Mouse (Mus musculus): Measurements from ENCODE around the gene Dpysl5. TPM values are rescaled to one million over a fixed set of nuclear protein-coding genes. Genes with fewer than 3 reads are reported as not detected.
A peak's percentile ranks its signal among the peaks of the same experiment; 100 is the strongest.
"Not testable (repeated sequence)": the region's sequence is repeated elsewhere in the genome, so short reads cannot be mapped to it uniquely, and the experiment has no call there.

Dpysl5 gene
- polyA plus RNA-seq, 1 experiment from 2014 or later = 240 TPM

DNA sequence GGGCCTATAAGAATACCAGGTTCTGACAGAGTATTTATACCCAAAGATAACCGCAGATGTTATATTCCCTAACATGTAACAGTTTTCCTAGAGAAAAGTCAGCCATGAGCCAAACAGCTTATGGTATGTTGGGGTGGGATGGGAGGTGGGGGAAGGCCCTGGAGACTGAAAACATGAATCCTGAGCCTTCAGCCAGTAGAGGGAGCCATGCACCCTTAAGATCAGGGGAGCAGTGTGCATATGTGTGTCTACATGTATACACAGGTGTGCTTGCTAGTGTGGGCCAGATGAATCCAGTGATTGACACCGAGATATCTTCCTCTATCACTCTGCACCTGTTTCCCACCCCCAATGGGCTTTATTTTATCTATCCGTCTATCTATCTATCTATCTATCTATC, 24.6 kb upstream of the Dpysl5 start:
- Histone ChIP-seq H3K36me3 (ENCODE audit: control insufficient read depth, insufficient read depth, low read length) (no peaks in the 10 kb centered on the region), H3K4me2 (ENCODE audit: low read length) (no peak overlapping the region), H3K4me1 (ENCODE audit: control insufficient read depth, insufficient read depth, low read length) (no peaks in the 10 kb centered on the region), H3K9me3 (ENCODE audit: control insufficient read depth, low read length) (no peaks in the 10 kb centered on the region), H3K4me3 (replicated peaks; ENCODE audit: low read depth, low read length) (no peak overlapping the region), H3K27me3 (ENCODE audit: control insufficient read depth, insufficient read depth, low read length) (no peaks in the 10 kb centered on the region), H3K27ac (replicated peaks; ENCODE audit: low read depth, low read length) (no peak overlapping the region), H3K9ac (replicated peaks; ENCODE audit: low read length) (no peak overlapping the region)
- DNase-seq (peak; percentile 72), ATAC-seq (ENCODE audit: low FRiP score, low TSS enrichment) (no peak)
- WGBS = 77% methylated on average over 3 of the region's 3 CpGs

GRCm38 (mm10) chr5:30700361-30701000, 10.9 kb upstream of the Dpysl5 start:
- no peaks in the 10 kb centered on the region for H3K27me3 ChIP-seq (ENCODE audit: control insufficient read depth, insufficient read depth, low read length)
- no peak overlapping the region for H3K9ac ChIP-seq (replicated peaks; ENCODE audit: low read length)
- no peak overlapping the region for H3K4me3 ChIP-seq (replicated peaks; ENCODE audit: low read depth, low read length)
- no peaks in the 10 kb centered on the region for H3K36me3 ChIP-seq (ENCODE audit: control insufficient read depth, insufficient read depth, low read length)
- DNase-seq (no peak), ATAC-seq (ENCODE audit: low FRiP score, low TSS enrichment) (no peak)
- no peaks in the 10 kb centered on the region for H3K4me1 ChIP-seq (ENCODE audit: control insufficient read depth, insufficient read depth, low read length)
- H3K9me3 ChIP-seq (ENCODE audit: control insufficient read depth, low read length) = no peaks in the 10 kb centered on the region
- 83% methylated on average over 8 of the region's 8 CpGs for WGBS
- H3K27ac ChIP-seq (replicated peaks; ENCODE audit: low read depth, low read length) = no peak overlapping the region
- no peak overlapping the region for H3K4me2 ChIP-seq (ENCODE audit: low read length)

GRCm38 (mm10) chr5:30701373-30701772, 10.0 kb upstream of the Dpysl5 start:
- WGBS = 27% methylated on average over 4 of the region's 4 CpGs
- H3K4me3 ChIP-seq (replicated peaks; ENCODE audit: low read depth, low read length); H3K9ac ChIP-seq (replicated peaks; ENCODE audit: low read length); H3K4me1 ChIP-seq (ENCODE audit: control insufficient read depth, insufficient read depth, low read length); H3K4me2 ChIP-seq (ENCODE audit: low read length); H3K27me3 ChIP-seq (ENCODE audit: control insufficient read depth, insufficient read depth, low read length); DNase-seq; ATAC-seq (ENCODE audit: low FRiP score, low TSS enrichment); H3K9me3 ChIP-seq (ENCODE audit: control insufficient read depth, low read length); H3K36me3 ChIP-seq (ENCODE audit: control insufficient read depth, insufficient read depth, low read length); H3K27ac ChIP-seq (replicated peaks; ENCODE audit: low read depth, low read length): not testable (repeated sequence)

- 90% methylated on average over 3 of the region's 3 CpGs for WGBS
- no peak for ATAC-seq (ENCODE audit: low FRiP score, low TSS enrichment)
- Histone ChIP-seq H3K27ac (replicated peaks; ENCODE audit: low read depth, low read length) (no peak overlapping the region), H3K4me2 (ENCODE audit: low read length) (no peak overlapping the region), H3K4me3 (replicated peaks; ENCODE audit: low read depth, low read length) (no peak overlapping the region), H3K9me3 (ENCODE audit: control insufficient read depth, low read length) (no peaks in the 10 kb centered on the region), H3K36me3 (ENCODE audit: control insufficient read depth, insufficient read depth, low read length) (no peaks in the 10 kb centered on the region), H3K27me3 (ENCODE audit: control insufficient read depth, insufficient read depth, low read length) (no peaks in the 10 kb centered on the region), H3K4me1 (ENCODE audit: control insufficient read depth, insufficient read depth, low read length) (no peaks in the 10 kb centered on the region), H3K9ac (replicated peaks; ENCODE audit: low read length) (no peak overlapping the region)
- DNase-seq = no peak
Observed at GRCm38 (mm10) chr5:30701866-30702265, 9.5 kb upstream of the Dpysl5 start.

DNA sequence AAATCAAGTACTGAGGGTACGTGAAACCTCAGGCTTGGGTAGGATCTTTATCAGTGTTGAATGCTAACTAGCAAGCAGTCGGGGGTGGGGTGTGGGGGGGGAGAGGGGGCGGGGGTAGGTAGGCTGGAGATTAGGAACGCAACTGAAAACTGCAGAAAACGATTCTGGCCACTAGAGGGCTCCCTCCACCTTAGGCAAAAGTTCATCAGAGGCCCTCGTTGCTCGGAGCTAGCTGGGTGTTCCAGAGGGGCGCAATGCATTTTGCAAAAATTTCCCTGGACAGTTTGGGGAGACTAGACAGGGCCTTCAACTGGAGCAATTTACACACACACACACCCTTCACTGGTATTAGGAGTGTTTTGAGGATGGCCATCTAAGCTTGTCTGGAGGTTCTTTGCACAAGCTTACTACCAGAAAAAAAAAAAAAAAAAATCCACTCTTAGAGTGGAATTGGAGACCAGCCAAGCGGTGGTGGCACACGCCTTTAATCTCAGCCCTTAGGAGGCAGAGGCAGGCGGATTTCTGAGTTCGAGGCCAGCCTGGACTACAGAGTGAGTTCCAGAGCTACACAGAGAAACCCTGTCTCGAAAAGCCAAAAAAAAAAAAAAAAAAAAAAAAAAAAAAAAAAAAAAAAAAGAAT, 1.5 kb upstream of the Dpysl5 start:
- DNase-seq (peak; percentile 93), ATAC-seq (ENCODE audit: low FRiP score, low TSS enrichment) (no peak)
- Histone ChIP-seq H3K4me3 (replicated peaks; ENCODE audit: low read depth, low read length) (no peak overlapping the region), H3K27ac (replicated peaks; ENCODE audit: low read depth, low read length) (no peak overlapping the region), H3K9ac (replicated peaks; ENCODE audit: low read length) (no peak overlapping the region), H3K27me3 (ENCODE audit: control insufficient read depth, insufficient read depth, low read length) (no peaks in the 10 kb centered on the region), H3K36me3 (ENCODE audit: control insufficient read depth, insufficient read depth, low read length) (no peaks in the 10 kb centered on the region), H3K9me3 (ENCODE audit: control insufficient read depth, low read length) (no peaks in the 10 kb centered on the region), H3K4me2 (ENCODE audit: low read length) (no peak overlapping the region), H3K4me1 (ENCODE audit: control insufficient read depth, insufficient read depth, low read length) (peaks cover 16% of the 10 kb centered on the region)
- WGBS = 8% methylated on average over 13 of the region's 13 CpGs

GRCm38 (mm10) chr5:30710486-30710885, 878 bp upstream of the Dpysl5 start:
- H3K27ac ChIP-seq (replicated peaks; ENCODE audit: low read depth, low read length) = peak overlapping the region; percentile 96
- no peaks in the 10 kb centered on the region for H3K27me3 ChIP-seq (ENCODE audit: control insufficient read depth, insufficient read depth, low read length)
- H3K4me2 ChIP-seq (ENCODE audit: low read length) = peak overlapping the region; percentile 83
- H3K36me3 ChIP-seq (ENCODE audit: control insufficient read depth, insufficient read depth, low read length) = no peaks in the 10 kb centered on the region
- ATAC-seq (ENCODE audit: low FRiP score, low TSS enrichment) (no peak), DNase-seq (no peak)
- peak overlapping the region; percentile 83 for H3K4me3 ChIP-seq (replicated peaks; ENCODE audit: low read depth, low read length)
- 23% methylated on average over 8 of the region's 8 CpGs for WGBS
- no peak overlapping the region for H3K9ac ChIP-seq (replicated peaks; ENCODE audit: low read length)
- peaks cover 22% of the 10 kb centered on the region for H3K4me1 ChIP-seq (ENCODE audit: control insufficient read depth, insufficient read depth, low read length)
- H3K9me3 ChIP-seq (ENCODE audit: control insufficient read depth, low read length) = no peaks in the 10 kb centered on the region

- Histone ChIP-seq H3K4me3 (replicated peaks; ENCODE audit: low read depth, low read length) (peak overlapping the region; percentile 83), H3K27me3 (ENCODE audit: control insufficient read depth, insufficient read depth, low read length) (no peaks in the 10 kb centered on the region), H3K9me3 (ENCODE audit: control insufficient read depth, low read length) (no peaks in the 10 kb centered on the region), H3K27ac (replicated peaks; ENCODE audit: low read depth, low read length) (peak overlapping the region; percentile 96), H3K36me3 (ENCODE audit: control insufficient read depth, insufficient read depth, low read length) (no peaks in the 10 kb centered on the region), H3K4me1 (ENCODE audit: control insufficient read depth, insufficient read depth, low read length) (peaks cover 31% of the 10 kb centered on the region), H3K9ac (replicated peaks; ENCODE audit: low read length) (peak overlapping the region; percentile 95), H3K4me2 (ENCODE audit: low read length) (peak overlapping the region; percentile 83)
- DNase-seq (no peak), ATAC-seq (ENCODE audit: low FRiP score, low TSS enrichment) (peak; percentile 22)
- WGBS = under 1% methylated on average over 14 of the region's 14 CpGs
Observed at GRCm38 (mm10) chr5:30712002-30712390, 632 bp downstream of the Dpysl5 start.

DNA sequence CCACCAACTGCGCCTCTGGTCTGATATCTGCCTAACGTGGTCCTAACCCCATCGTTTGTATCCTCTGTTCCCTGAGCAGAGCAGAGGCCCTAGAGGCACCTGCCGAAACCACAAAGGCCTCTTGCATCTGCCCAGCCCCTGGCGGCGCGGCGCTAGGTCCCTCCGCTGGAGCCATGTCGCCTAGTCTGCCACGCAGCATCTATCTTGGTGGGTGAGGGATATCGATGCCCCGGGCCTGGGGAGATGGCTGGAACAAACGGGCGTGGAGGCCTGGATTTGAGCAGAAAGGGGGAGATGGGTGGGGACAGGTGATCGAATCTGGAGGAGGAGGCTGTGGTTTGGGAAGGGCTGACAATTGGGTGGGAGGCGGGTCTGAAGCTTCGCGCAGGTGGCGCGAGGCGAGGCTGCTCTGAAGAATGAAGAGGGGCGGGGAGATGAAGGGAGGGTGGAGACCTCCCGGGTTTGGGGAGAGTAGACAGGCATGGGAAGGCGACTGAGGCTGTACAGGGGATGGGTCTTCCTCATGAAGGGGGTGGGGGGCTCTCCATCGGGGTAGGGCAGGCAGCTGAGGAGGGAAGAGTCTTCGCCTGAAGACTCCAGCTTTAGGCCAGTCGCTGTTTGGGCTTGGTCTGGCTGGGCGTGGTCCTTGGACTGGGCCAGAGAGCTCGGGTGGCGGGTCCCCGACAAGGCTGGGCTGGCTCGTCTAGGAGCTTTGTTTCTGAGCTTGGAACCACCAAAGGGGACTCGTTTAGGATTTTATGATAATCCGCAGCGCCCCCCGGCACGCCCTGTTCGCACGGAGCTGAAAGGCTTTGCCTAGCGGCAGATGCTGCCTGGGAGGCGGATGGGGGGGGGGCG, 1.3 kb downstream of the Dpysl5 start:
- under 1% methylated on average over 43 of the region's 43 CpGs for WGBS
- Histone ChIP-seq H3K4me3 (replicated peaks; ENCODE audit: low read depth, low read length) (peak overlapping the region; percentile 83), H3K4me2 (ENCODE audit: low read length) (peak overlapping the region; percentile 83), H3K4me1 (ENCODE audit: control insufficient read depth, insufficient read depth, low read length) (peaks cover 34% of the 10 kb centered on the region), H3K27ac (replicated peaks; ENCODE audit: low read depth, low read length) (peak overlapping the region; percentile 96), H3K36me3 (ENCODE audit: control insufficient read depth, insufficient read depth, low read length) (no peaks in the 10 kb centered on the region), H3K9ac (replicated peaks; ENCODE audit: low read length) (peak overlapping the region; percentile 95), H3K9me3 (ENCODE audit: control insufficient read depth, low read length) (no peaks in the 10 kb centered on the region), H3K27me3 (ENCODE audit: control insufficient read depth, insufficient read depth, low read length) (no peaks in the 10 kb centered on the region)
- DNase-seq (peak; percentile 82), ATAC-seq (ENCODE audit: low FRiP score, low TSS enrichment) (peak; percentile 61)
